Mouse (Mus musculus): ENCODE measurements around the gene 2010003K11Rik.

2010003K11Rik gene

DNA sequence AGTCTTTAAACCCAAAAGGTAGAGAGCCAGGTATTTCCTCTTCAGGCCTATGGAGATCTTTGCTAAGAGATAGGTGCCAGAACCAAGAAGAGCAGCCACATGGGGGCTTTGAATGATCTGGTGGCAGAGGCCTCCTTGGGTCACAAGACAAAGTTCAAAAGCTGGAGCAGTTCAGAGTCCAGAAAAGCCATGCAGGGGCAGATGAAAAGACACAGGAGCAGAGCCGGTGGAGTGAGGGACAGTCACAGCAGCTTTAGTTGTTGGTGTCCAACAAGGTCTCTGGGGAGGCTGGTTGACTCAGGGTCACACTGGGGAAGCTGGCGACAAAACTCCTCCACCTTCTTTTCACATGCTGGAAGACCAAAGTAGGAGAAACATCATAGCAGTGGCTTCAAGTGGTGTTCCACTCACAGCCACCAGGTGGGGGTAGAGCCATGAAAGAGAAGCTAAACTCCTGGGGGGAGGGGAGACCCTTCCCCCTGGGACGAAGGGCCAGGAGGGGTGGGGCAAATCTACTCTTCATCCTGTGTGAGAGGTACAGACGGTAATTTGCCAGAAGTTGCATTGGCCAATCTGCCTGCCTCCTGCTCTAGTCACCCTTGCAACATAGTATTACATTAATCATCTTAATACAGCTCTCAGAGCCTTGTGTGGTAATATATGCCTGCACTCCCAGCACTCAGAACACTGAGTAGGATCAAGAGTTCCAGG lies 965 bp downstream of the 2010003K11Rik start:
- peak; percentile 15 to 30 for DNase-seq (ENCODE audit: low spot score in 2 of 2)

GRCm38 (mm10) chr19:4496535-4497262 lies 1.7 kb downstream of the 2010003K11Rik start:
- no peak for DNase-seq (ENCODE audit: low spot score in 2 of 2)

DNA sequence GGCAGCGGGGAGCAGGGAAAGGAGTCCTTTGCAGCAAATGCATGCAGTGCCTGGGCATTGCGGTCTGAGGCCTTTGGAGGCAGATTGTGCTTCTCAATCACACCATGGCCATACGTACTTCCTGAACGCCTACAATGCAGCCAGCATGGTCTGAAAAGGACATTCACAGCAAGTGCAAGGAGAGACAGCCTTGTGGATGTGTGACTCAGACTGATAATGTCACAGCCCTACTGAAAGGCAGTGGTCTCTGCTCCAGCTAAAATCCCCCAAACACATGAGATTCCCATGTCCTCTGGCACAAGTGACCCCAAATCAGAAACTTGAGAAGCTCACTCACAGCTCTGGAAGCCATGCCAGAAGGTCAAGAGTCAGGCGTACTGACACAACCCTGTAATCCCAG lies 2.6 kb downstream of the 2010003K11Rik start:
- DNase-seq (ENCODE audit: low spot score in 2 of 2) = no peak

DNA sequence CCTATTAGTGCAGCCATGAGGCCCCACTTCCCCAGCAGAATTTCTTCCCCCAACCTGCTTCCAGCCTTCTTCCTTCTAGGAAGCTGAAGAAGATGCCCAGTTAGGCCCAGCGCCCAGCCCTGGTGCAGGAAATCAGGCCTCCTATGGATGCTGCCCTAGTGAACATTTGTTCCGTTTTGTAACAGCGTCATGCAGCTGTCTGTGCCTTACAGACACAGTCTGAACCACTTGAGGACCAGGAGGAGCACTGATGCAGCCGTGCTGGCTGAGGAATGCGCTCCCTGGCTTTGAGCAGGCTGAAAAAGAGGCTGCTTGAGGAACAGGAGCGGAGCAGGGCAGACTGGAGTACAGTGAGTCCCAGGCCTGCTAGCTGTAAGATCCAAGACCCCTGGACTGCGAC lies 3.7 kb downstream of the 2010003K11Rik start:
- DNase-seq (ENCODE audit: low spot score in 2 of 2) = no peak

- DNase-seq (ENCODE audit: low spot score in 2 of 2) = no peak
These were observed 5.7 kb downstream of the 2010003K11Rik start for GRCm38 (mm10) chr19:4492526-4493296.

DNA sequence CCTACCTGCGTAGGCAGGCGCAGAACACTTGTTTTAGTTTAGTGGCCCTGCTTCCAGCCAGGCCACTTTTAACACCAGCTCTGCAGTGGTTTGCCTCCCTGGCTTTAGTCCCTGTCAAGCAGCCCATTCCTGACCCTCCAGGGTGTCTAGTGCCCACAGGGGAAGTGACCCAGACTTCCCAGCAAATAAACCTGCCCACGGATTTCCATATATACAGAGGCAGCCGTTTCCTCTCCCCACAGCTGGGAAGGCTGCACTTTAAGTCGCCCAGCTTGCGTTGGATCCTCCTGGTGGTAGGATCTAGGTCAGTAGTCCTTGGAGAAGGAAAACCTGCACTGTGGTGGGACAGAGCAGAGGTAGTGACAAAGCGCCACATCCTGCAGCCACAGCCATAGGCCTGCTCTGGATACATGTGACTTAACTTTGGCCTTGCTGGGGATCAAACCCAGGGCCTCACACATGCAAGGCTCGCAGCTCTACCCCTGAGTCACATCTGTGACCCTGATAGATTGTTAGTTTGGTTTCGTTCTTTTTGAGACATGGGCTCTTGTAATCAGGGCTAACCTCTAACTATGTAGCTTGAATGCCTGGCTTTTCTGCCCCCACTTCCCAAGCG lies 7.2 kb downstream of the 2010003K11Rik start:
- no peak for DNase-seq (ENCODE audit: low spot score in 2 of 2)

DNA sequence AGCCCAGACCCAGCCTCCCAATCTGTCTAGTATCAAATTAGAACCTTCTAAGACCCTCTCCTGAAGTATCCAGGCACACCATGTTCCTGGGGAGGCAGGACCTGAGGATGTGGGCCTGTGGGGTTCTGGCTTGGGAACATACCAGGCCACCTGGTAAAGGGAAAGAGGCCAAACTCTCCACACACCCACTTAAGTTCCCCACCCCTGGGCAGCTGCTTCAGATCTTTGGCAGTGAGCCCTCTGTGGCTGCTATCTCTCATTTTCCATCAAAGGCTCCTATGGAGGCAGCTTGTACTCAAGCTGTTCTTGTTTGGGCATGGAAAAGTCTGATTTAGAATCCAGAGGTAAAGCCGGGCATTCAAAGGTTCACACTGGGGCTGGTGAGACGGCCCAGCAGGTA lies 10.5 kb downstream of the 2010003K11Rik start:
- no peak for DNase-seq (ENCODE audit: low spot score in 2 of 2)

DNA sequence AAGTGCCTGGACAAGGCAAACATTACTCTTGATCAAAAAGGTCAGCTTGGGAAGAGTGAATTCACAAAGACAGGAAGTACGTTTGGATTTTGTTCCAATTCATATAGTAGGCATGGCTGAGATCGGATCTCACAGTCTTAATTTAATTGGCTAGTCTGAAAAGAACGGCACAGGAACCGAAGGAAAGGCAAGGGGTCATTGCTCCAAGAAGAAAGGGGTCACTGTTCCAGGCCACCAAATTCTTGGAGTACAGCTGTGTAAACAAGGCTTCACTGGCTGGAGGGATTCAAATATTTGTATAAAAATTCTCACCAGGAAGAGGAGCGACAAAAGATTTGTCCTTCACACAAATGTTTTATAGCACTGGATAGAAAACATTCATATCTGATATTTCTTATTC lies 13.4 kb downstream of the 2010003K11Rik start:
- DNase-seq (ENCODE audit: low spot score in 2 of 2) = no peak

- DNase-seq (ENCODE audit: low spot score in 2 of 2) = no peak
These were observed 16.1 kb downstream of the 2010003K11Rik start for GRCm38 (mm10) chr19:4482111-4482859.

DNA sequence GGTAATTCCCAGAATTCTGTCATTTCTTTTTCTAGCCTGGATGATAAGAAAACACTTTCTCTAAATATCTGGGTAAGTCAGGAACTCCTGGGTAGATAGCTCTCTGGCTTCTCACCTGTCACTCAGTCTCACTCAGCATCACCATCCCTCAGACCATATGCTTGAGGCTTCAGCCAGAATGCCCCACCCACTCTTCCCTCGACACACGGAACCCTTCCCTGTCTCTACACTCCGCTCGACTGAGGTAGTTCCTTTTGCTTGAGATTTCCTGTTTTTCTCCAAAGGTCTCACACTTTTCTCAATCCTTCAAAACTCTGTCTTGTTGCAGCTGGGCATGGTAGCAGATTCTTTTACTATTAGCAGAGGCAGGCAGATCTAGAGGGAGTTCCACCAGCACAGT lies 17.1 kb downstream of the 2010003K11Rik start:
- no peak for DNase-seq (ENCODE audit: low spot score in 2 of 2)

GRCm38 (mm10) chr19:4480041-4480440 lies 18.3 kb downstream of the 2010003K11Rik start:
- no peak for DNase-seq (ENCODE audit: low spot score in 2 of 2)

DNA sequence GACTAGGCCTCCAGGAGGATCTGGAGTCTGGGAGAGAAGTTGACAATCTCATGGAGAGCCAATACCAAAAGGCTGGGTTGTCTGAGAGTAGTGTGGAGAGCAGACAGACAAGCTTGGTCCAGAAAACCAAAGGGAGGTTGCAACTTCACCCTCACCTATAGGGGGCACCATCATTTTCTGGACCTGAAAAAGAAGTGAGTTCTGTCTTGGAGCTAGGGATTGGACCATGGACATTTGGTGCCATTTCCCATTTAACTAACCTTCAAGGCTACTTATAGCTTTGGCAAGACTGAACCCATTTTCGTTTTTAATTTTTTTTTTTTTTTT lies 20.2 kb downstream of the 2010003K11Rik start:
- DNase-seq (ENCODE audit: low spot score in 2 of 2) = no peak

DNA sequence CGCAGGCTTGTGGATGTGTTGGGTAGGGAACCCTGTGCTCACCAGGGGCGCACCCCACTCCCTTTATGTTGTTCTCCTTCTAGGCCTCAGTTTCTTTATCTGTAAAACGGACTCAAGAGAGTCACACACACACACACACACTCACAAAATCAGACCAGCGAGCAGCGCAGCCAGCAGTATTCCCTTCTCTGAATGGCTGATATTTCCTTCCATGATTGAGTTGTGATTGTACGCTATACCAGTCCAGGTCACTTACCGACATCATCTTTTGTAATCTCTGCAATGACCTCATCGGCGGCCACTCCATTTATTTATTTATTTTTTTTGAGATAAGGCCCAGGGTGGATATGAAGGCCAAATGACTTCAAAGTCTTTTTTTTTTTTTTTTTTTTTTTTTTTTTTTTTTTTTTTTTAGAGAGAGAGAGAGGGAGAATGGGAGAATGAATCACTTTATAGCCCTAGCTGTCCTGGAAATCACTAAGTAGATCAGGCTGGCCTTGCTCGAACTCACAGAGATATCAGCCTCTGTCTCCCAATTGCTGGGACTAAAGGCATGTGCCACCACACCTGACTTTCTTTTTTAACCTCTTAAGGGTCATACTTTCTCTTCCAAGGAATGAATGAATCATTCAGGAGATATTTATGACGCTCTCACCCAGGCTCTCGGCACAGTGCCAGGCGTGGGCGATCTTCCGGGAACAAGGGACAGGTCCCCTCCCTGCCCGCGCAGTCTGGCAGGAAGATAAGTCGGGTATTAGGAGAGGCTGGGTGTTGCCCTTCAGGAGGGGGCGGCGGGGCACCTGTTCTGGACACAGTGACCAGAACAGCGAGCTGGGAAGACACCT lies 20.8 kb downstream of the 2010003K11Rik start, which contains the start of gene Syt12:
Gene Syt12 (minus strand): TSS at position 103 of the 845 bp plus-strand sequence.
- DNase-seq (ENCODE audit: low spot score in 2 of 2) = no peak

DNA sequence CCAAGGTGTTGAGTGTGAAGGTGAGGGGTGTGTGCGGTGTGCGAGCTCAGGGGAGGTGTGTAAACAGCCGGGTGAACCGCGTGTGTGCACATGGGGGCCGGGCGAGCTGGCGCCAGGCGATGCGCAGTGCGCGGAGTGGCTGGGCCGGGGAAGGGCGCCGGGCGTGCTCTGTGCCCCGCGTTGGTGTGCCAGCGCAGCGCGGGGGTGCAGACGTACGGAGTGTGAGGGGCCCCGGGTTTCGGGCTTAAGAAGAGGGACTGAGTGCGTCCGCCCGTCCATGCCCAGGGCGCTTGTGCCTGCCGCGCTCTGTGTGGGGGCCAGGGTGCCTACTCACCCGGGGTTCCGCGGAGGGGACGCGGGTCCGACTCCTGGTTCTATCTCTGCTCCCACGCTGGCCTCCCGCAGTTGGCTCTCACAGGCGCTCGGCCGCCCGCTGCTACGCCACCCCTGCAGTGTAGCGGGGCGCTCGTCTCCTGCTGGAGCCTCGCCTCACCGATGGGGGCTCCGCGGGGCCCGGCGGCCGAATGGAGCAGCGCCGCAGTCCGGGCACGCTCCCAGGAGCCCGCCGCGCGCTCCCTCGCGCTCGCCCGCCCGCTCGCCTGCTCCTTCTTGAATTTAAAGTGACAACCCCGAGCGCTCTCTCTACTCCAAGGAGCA lies 21.7 kb downstream of the 2010003K11Rik start:
- no peak for DNase-seq (ENCODE audit: low spot score in 2 of 2)

DNA sequence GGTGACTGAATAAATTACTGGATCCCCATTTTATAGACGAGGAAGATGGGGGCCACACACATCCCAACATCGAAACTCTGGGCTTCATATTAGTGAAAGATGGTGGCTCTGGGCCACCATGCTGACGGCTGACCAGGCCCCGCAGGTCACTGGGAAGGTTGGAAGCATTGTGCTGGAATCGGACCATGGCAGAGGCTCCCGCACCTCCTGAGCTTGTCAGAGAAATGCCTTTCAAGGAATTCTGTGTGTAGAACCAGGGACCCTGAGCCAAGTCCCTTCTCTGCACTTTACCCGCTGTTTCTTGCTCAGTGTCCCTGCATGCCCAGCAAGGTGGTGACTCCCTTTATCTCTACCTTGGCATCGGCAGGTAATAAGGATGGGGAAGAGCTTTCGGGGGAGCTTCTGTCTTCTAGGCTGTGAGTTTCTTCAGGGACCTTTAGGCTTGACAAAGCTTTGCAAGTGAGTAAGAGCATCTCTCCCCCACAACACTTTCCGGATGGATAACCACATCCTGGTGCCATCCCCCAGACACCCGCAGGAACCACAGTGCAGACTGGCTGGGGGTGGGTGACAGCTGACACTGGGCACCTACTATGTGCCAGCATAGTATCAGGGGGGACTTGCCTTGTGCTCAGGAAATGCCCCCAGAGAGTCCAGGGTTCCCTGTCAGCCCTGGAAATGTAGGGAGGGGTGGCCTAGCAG lies 23.0 kb downstream of the 2010003K11Rik start:
- DNase-seq (ENCODE audit: low spot score in 2 of 2) = peak in 1 of 2 experiments; percentile 9

GRCm38 (mm10) chr19:4474739-4475138 lies 23.6 kb downstream of the 2010003K11Rik start:
- no peak for DNase-seq (ENCODE audit: low spot score in 2 of 2)

GRCm38 (mm10) chr19:4473549-4473948 lies 24.8 kb downstream of the 2010003K11Rik start:
- no peak for DNase-seq (ENCODE audit: low spot score in 2 of 2)

- DNase-seq (ENCODE audit: low spot score in 2 of 2) = no peak
These were observed 30.0 kb downstream of the 2010003K11Rik start for GRCm38 (mm10) chr19:4468363-4468762.

GRCm38 (mm10) chr19:4464666-4465065 lies 33.7 kb downstream of the 2010003K11Rik start:
- no peak for DNase-seq (ENCODE audit: low spot score in 2 of 2)
